Mouse (Mus musculus): ENCODE results near the gene Ppfibp2. TPM values are rescaled to one million over a fixed set of nuclear protein-coding genes. Genes with fewer than 3 reads are reported as not detected.

Gene Ppfibp2
- total RNA-seq (2021), result 10 to 100 TPM in 1 of 2 experiments, 1 to 10 TPM in 1; 9.4 to 12.0 TPM
- long read RNA-seq, experiment 1, partial matches to known transcripts, result 4 of 5 reads
- long read RNA-seq, experiment 1, other reads (novel, unspliced or antisense), result 1 of 5 reads
- long read RNA-seq, experiment 2, partial matches to known transcripts, result 6 of 10 reads
- long read RNA-seq, experiment 2, other reads (novel, unspliced or antisense), result 4 of 10 reads

DNA sequence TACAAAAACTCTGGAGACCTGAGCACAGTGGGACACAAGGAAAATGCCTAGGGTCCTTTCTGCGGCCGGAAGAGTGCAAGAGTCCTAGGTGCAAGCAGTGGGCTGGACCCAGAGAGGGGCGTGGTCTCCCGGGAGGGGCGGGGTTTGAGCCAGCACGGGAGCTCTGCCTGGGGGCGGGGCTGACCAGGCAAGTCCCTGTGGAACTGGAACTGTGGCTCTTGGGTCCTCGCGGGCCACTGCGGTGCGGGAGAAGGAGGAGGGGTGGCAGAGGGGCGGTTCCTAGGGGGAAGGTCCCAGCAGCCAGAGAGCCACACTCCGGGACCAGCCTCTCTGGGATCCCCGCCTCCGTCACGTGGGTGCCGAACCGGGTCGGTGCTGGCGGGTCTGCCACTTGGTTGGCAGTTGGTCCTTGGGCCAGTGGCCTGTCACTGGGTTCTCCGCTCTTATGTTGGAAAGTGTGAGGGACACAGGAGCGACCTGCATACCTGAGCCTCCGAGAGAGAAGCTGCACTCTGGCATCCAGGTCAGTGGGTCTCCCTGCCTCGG lies at the start of gene Ppfibp2:
TSS of gene Ppfibp2 (plus strand) at position 351 of the 546 bp plus-strand sequence.
- intact Hi-C loops (cut with DNase I), result no loop called here
- DNase-seq, result peak; percentile 88 to 90

GRCm38 (mm10) chr7:107547872-107548271 lies 47.1 kb upstream of the Ppfibp2 start:
- DNase-seq, result no peak
- intact Hi-C loops (cut with DNase I), result no loop called here

- intact Hi-C loops (cut with DNase I), result no loop called here
- no peak for DNase-seq
These were observed 41.5 kb upstream of the Ppfibp2 start for GRCm38 (mm10) chr7:107553461-107553860.

GRCm38 (mm10) chr7:107555906-107556305 lies 39.1 kb upstream of the Ppfibp2 start:
- DNase-seq, result no peak
- intact Hi-C loops (cut with DNase I), result no loop called here

DNA sequence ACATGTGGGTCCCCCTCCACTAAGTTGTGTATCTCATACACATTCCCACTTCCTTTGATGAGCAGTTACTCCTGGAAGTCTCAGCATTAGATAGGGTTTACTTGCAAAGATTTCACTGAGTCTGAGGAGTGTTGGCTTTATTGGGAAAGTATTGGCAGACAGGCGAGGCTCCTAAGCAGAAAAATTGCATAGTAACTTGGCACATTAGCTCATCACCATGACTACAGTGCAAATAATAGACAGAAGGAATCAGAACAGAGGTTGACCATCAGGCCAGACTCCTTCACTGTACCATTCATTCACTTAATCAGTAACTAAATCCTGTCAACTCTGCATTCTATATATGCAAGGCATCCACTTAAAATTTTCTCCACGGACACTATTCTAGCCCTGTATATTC lies 34.3 kb upstream of the Ppfibp2 start:
- DNase-seq, result no peak
- intact Hi-C loops (cut with DNase I), result no loop called here

DNA sequence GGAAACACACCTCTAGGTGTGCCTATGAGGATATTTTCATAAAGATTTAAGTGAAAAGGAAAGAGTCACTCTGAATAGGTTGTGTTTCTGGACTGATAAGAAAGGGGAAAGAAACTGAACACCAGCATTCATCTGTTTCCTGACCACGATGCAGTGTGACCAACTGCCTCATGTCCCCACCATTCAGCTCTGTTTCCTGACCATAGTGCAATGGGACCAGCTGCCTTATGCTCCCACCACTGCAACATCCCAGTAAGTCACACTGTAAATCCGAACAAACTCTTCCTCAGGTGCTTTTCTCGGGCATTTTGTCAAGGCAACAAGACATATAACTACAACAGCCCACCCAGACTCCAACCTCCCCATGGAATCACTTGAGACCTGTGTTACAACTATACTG lies 33.4 kb upstream of the Ppfibp2 start:
- intact Hi-C loops (cut with DNase I), result no loop called here
- DNase-seq, result no peak

DNA sequence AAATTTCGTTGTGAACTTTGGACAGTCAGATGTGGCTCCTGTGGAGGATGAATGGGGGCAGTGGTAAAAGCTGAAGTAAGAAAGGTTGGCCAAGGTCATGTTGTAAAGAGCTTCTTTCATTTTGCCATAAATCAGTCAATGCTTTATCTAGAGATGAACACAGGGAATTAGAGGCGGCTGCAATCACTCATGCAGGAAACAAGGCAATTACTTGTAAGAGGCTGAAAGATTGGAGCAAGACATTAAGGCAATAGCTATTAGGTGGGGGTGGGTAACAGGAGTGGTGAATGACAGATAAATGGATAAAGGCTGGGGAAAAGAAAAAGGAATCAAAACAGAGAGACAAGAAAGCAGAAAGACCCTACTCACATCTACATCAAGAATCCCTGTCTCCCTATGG lies 31.3 kb upstream of the Ppfibp2 start:
- intact Hi-C loops (cut with DNase I), result no loop called here

DNA sequence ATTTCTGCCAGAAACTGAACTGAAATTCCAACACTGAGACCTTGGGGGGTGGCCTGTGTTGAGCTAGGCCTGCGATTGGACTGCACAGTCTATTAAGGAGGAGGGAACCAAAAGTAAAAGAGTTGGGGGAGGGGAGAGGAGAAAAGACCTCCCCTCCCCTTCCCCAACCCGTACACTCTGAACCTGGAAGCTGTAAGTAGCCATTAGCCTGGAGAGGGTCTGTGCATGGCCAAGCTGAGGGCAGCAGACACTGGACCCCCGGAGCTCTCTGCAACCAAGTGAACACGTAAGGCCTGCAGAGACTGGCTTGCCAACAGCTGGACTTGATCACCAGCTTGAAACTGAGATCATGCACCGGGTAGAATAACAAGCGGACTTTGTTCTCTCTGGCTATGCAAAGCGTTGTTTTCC lies 27.7 kb upstream of the Ppfibp2 start, which contains the start of gene Olfml1:
TSS of gene Olfml1 (plus strand) at position 186 of the 411 bp plus-strand sequence.
- DNase-seq, result peak; percentile 22 to 39
- intact Hi-C loops (cut with DNase I), result no loop called here

More for the DNA sequence above, 31.3 kb upstream of the Ppfibp2 start:
- no peak for DNase-seq

GRCm38 (mm10) chr7:107567674-107568073 lies 27.3 kb upstream of the Ppfibp2 start:
- intact Hi-C loops (cut with DNase I), result no loop called here
- DNase-seq, result no peak

GRCm38 (mm10) chr7:107568971-107569370 lies 26.0 kb upstream of the Ppfibp2 start:
- intact Hi-C loops (cut with DNase I), result no loop called here
- no peak for DNase-seq

GRCm38 (mm10) chr7:107573856-107574255 lies 21.2 kb upstream of the Ppfibp2 start:
- intact Hi-C loops (cut with DNase I), result loop anchor here (10.0 kb wide), 1 partner anchor 1899 kb away; no protein-coding TSS in a partner anchor
- DNase-seq, result no peak

GRCm38 (mm10) chr7:107574276-107574675 lies 20.7 kb upstream of the Ppfibp2 start:
- intact Hi-C loops (cut with DNase I), result loop anchor here (10.0 kb wide), 1 partner anchor 1899 kb away; no protein-coding TSS in a partner anchor
- no peak for DNase-seq

- DNase-seq, result peak; percentile 20 to 27
- intact Hi-C loops (cut with DNase I), result no loop called here
These were observed 2.4 kb upstream of the Ppfibp2 start for GRCm38 (mm10) chr7:107592641-107593040.

DNA sequence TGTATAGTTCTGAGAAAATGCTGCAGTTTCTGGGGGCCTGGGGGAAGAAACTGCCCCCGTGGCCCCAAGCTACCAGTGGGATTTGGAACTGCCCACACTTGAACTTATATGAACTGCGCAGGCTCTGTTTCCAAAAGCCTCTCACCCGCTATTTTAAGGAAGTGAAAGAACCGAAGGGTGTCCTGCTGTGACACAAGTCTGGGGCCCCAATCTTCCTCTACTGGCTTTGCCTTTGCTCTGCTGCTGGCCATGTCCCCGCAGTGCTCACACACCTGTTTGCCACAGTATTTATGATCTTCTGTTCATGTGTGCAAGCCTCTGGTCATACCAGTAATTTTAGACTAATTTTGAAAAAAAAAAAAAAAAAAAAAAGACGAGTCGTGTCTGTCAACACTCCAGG lies 1.1 kb upstream of the Ppfibp2 start:
- intact Hi-C loops (cut with DNase I), result no loop called here
- no peak for DNase-seq

GRCm38 (mm10) chr7:107594325-107594856 lies 616 bp upstream of the Ppfibp2 start:
- intact Hi-C loops (cut with DNase I), result no loop called here
- DNase-seq, result peak; percentile 28 to 36

GRCm38 (mm10) chr7:107595426-107595825 lies 419 bp downstream of the Ppfibp2 start:
- DNase-seq, result no peak
- intact Hi-C loops (cut with DNase I), result no loop called here

DNA sequence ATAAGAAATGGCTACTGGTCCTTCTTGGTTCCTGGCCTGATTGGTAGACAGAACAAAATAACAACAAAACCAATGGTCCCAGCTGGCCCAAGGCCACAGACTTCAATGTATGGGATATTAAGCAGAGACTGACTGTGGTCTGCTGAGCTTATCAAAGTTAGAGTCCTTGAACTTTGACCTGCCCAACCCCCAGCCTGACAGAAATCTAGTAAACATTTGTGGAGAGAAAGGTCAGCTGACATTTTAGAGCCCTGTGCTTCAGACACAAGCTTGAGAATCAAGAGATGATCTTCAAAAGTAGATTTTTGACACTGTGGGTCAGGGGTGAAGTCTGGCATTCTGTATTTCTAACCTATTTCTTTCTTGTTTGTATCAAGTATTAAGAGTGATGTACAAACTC lies 1.7 kb downstream of the Ppfibp2 start:
- DNase-seq, result no peak
- intact Hi-C loops (cut with DNase I), result no loop called here

GRCm38 (mm10) chr7:107597956-107598355 lies 2.9 kb downstream of the Ppfibp2 start:
- no peak for DNase-seq
- intact Hi-C loops (cut with DNase I), result no loop called here

DNA sequence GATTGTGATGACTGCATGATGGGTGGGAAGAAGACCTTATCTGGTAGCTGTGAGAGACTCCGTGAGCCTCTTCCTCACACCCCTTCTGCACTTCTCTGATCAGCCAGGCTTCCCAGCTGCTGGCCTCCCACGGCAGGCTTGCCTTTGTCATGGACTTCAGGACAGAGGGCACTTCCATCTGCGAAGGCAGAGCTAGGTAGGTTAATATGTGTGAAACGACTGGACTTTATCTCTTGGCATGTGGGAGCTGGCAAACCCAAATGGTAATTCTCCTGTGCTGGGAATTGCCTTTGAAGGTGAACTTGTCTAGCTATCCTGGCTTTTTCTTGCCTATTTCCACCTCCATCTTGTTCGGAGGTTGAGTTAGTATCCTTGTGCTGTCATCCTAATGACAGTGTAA lies 5.6 kb downstream of the Ppfibp2 start:
- intact Hi-C loops (cut with DNase I), result no loop called here
- no peak for DNase-seq

- DNase-seq, result no peak
- intact Hi-C loops (cut with DNase I), result no loop called here
These were observed 7.5 kb downstream of the Ppfibp2 start for GRCm38 (mm10) chr7:107602505-107602904.

DNA sequence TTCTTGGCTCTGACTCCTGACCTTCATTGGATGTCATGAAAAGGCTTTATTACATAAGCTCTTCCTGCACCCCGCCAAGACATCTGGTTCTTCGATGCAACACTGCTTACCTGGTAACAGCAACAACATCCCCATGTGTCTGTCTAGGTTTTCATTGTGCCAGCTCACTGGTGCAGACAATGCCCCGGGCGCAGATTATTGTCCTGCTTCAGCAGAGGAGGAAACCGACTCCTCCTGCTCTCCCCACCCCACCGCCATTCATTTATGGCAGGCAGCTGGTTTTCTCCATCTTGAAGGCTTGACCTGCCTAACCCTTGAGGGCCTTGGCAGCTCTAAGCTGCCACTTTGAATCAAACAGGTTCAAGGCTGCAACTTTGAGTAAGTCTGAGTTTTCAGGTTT lies 7.9 kb downstream of the Ppfibp2 start:
- intact Hi-C loops (cut with DNase I), result no loop called here
- no peak for DNase-seq

DNA sequence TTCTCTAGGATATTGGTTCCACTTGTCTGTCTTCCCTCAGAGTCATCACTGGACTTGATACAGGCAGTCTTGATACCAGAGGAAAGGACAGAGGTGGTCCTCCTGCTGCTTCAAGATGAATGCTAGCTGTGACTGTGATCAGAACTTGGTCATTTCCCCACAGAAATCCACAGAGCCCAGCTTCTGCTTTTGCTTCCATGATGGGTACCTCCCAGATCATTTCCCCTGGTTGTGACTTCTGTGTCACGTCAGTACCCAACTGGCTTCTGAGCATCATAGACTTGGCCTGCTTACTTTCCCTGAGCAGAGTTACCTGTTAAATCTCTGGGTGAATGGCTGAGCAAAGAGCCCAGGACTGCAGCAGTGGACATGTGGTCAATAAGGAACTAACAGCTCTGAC lies 12.8 kb downstream of the Ppfibp2 start:
- intact Hi-C loops (cut with DNase I), result no loop called here
- DNase-seq, result no peak
